Mouse (Mus musculus) intestine, postnatal 0 days (tissue): ENCODE results near the gene Lag3. TPM values are rescaled to one million over a fixed set of nuclear protein-coding genes. Genes with fewer than 3 reads are reported as not detected.

ENCODE experiments used
- ATAC-seq: fragments of 200-750 bp; cut with Nextera tagmentation; 2 replicates; pipeline ENCODE4 v1.8.0; 2017; ENCODE audit warnings: mild to moderate bottlenecking, moderate TSS enrichment, moderate library complexity
- H3K27ac ChIP-seq: fragments of 300-500 bp; sonication (generic); 2 replicates; pipeline ENCODE4 v1.5.1; 2014; ENCODE audit warnings: mild to moderate bottlenecking, low read depth, low read length, moderate library complexity
- H3K27me3 ChIP-seq: fragments of 300-500 bp; sonication (generic); replicated peaks from 2 replicates; pipeline ENCODE4 v1.6.1; 2014; ENCODE audit warnings: low read length, mixed read lengths; ENCODE audit not compliant: control insufficient read depth, insufficient read depth
- H3K36me3 ChIP-seq: fragments of 300-500 bp; sonication (generic); 2 replicates; pipeline ENCODE4 v1.6.1; 2014; ENCODE audit warnings: mild to moderate bottlenecking, moderate library complexity; ENCODE audit not compliant: control insufficient read depth, insufficient read depth
- H3K4me1 ChIP-seq: fragments of 300-500 bp; sonication (generic); replicated peaks from 2 replicates; pipeline ENCODE4 v1.6.1; 2014; ENCODE audit warnings: antibody characterized with exemption, low read length, mixed read lengths; ENCODE audit not compliant: control insufficient read depth, insufficient read depth
- H3K4me2 ChIP-seq: fragments of 300-500 bp; sonication (generic); replicated peaks from 2 replicates; pipeline ENCODE4 v1.6.1; 2014; ENCODE audit warnings: low read depth, mild to moderate bottlenecking, moderate library complexity
- H3K4me3 ChIP-seq: fragments of 300-500 bp; sonication (generic); 2 replicates; pipeline ENCODE4 v1.5.1; 2014; ENCODE audit warnings: low read depth, low read length
- H3K9ac ChIP-seq: fragments of 300-500 bp; sonication (generic); 2 replicates; pipeline ENCODE4 v1.6.1; 2014; ENCODE audit warnings: mild to moderate bottlenecking, low read depth, low read length
- H3K9me3 ChIP-seq: fragments of 300-500 bp; sonication (generic); 2 replicates; pipeline ENCODE4 v1.6.1; 2016; ENCODE audit warnings: mixed run types; ENCODE audit not compliant: control insufficient read depth
- CTCF ChIP-seq: sonication (generic); IDR thresholded peaks from 2 replicates; pipeline ENCODE4 v1.5.1; 2016; ENCODE audit warnings: low read depth, mild to moderate bottlenecking, control low read depth, antibody characterized with exemption, moderate library complexity
- WGBS: fragments of 180-500 bp; shearing (Covaris S2); extraction: QIAGEN DNeasy Blood & Tissue Kit; methylation state at CpG from one replicate; pipeline ENCODE4 v1.1.7; 2014; 5-methylcytosine and 5-hydroxymethylcytosine counted together
- polyA plus RNA-seq: library from polyadenylated mRNA; unstranded; fragments of >200 nt; fragmentation: Nextera tagmentation; extraction: Ambion mirVana; gene quantifications from 2 replicates; pipeline ENCODE4 v1.2.1, GENCODE M21; 2015

The Lag3 gene
- polyA plus RNA-seq, 1 experiment from 2014 or later, result 1.7 TPM

DNA sequence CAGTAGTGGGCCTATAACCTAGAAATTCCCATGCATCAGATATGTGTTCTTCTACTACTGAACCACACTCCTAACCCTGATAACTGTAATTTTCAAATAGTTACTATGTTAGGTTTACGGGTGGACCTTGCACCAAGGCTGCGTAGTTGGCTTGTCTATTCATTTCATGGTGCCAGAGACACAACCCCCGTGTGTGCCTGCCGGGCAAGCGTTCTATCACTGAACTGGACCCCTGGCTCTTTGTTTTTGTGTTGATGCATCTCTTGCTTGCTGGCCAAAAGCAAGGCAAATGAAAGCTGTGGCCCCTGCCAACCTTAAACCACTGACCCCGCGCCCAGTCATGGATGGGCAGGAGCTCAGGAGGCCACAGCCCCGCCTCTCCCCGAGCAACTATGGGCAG, 29.7 kb downstream of the Lag3 start:
- Histone ChIP-seq H3K36me3 (no peaks in the 10 kb centered on the region), H3K4me1 (no peaks in the 10 kb centered on the region), H3K9ac (no peak overlapping the region), H3K4me3 (no peak overlapping the region), H3K27me3 (no peaks in the 10 kb centered on the region), H3K27ac (no peak overlapping the region), H3K4me2 (no peak overlapping the region), H3K9me3 (no peaks in the 10 kb centered on the region)
- no peak for TF ChIP-seq CTCF
- ATAC-seq, result no peak
- WGBS, result 79% methylated on average over 9 of the region's 9 CpGs

DNA sequence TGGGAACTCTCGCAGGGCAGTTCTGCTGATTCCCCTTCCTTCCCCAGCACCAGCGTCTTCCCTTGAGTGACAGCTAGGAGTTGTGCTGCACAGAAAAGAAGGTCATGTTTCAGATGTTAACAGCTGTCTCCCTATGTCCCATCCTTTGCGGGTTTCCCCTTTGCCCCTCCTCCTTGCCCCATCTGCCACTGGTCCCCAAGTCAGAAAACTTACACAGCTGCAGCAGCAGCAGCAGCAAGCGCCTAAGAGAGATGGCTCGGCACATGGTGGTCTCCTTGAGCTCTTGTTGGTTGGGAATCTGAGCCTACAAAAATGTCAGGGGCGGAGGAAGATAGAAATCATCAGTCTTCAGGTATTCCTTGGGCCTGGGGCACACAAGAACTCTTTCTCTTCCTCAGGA, 32.1 kb downstream of the Lag3 start:
- no peak for TF ChIP-seq CTCF
- H3K36me3 ChIP-seq, result no peaks in the 10 kb centered on the region
- H3K9me3 ChIP-seq, result no peaks in the 10 kb centered on the region
- no peak overlapping the region for H3K27ac ChIP-seq
- H3K9ac ChIP-seq, result no peak overlapping the region
- no peak overlapping the region for H3K4me2 ChIP-seq
- H3K27me3 ChIP-seq, result no peaks in the 10 kb centered on the region
- H3K4me1 ChIP-seq, result no peaks in the 10 kb centered on the region
- 54% methylated on average over 6 of the region's 6 CpGs for WGBS
- no peak for ATAC-seq
- H3K4me3 ChIP-seq, result no peak overlapping the region

GRCm38 (mm10) chr6:124874348-124874747, 37.2 kb downstream of the Lag3 start:
- H3K4me3 ChIP-seq, result no peak overlapping the region
- H3K9ac ChIP-seq, result no peak overlapping the region
- no peaks in the 10 kb centered on the region for H3K4me1 ChIP-seq
- no peaks in the 10 kb centered on the region for H3K27me3 ChIP-seq
- no peaks in the 10 kb centered on the region for H3K9me3 ChIP-seq
- no peak for ATAC-seq
- 39% methylated on average over 2 of the region's 3 CpGs for WGBS
- no peaks in the 10 kb centered on the region for H3K36me3 ChIP-seq
- H3K4me2 ChIP-seq, result no peak overlapping the region
- no peak overlapping the region for H3K27ac ChIP-seq
- no peak for TF ChIP-seq CTCF

DNA sequence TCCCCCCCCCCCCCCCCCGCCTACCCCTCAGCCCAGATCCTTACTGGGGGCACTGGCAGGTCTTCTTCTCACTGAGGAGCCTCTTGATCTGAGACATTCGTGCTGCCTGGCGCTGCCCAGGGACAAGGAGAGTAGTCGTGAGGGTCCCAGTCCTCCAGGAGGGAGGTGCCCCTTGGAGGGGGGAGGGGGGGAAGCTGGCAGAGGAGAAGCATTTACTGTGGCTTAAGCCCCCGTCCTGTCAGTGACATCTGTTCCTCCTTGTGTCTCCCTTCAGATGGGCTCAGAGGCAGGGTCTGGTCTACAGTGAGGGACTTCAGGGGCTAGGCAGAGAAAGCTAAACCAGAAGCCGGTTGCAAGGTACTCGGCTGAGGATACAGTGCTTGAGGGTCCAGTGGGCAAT, 44.9 kb downstream of the Lag3 start:
- ATAC-seq, result no peak
- no peak overlapping the region for H3K4me2 ChIP-seq
- TF ChIP-seq CTCF, result no peak
- peaks cover 8% of the 10 kb centered on the region; the same call in 1 of the 2 replicates for H3K27me3 ChIP-seq
- no peaks in the 10 kb centered on the region for H3K9me3 ChIP-seq
- no peak overlapping the region for H3K4me3 ChIP-seq
- no peaks in the 10 kb centered on the region for H3K36me3 ChIP-seq
- H3K9ac ChIP-seq, result no peak overlapping the region
- 72% methylated on average over 6 of the region's 7 CpGs for WGBS
- H3K27ac ChIP-seq, result no peak overlapping the region
- peaks cover 4% of the 10 kb centered on the region; the same call in 1 of the 2 replicates for H3K4me1 ChIP-seq

DNA sequence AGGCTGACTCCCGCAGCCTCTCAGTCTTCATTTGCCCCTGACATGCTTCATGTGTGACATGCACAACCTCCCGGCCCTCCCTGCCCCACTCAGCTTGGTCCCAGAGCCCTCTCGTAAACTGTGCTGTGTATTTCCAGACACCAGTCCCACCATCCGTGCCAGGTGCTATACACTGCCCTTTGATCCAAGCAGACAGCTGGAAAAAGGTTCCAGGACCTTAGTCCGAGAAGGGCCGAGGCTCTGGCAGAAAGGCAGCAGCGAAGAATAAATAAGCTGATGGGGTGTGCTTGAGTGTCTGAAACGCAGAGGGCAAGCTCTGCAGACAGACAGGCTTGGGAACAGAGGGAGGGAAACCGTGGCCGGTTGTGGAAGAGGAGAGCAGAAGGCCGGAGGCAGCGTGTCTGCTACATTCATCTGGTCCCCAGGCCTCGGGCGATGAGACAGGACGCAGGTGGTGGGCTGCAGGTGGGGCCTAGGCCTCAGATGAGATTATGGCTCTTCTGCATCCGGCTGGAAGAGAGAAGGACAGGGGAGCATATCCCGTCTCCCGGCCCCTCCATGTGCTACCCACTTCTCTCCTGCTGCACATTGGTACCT, 45.6 kb downstream of the Lag3 start:
- Histone ChIP-seq H3K9me3 (no peaks in the 10 kb centered on the region), H3K4me2 (no peak overlapping the region), H3K36me3 (no peaks in the 10 kb centered on the region), H3K27ac (no peak overlapping the region), H3K27me3 (peaks cover 12% of the 10 kb centered on the region), H3K4me1 (peaks cover 4% of the 10 kb centered on the region; the same call in 1 of the 2 replicates), H3K4me3 (no peak overlapping the region), H3K9ac (no peak overlapping the region)
- TF ChIP-seq CTCF, result no peak
- ATAC-seq, result no peak
- WGBS, result 61% methylated on average over 17 of the region's 18 CpGs

- peak; percentile 40 for TF ChIP-seq CTCF
- H3K4me3 ChIP-seq, result peak within 1 kb of the TSS; percentile 48
- peak within 1 kb of the TSS; percentile 87 for H3K4me2 ChIP-seq
- no peaks in the 10 kb centered on the region for H3K9me3 ChIP-seq
- H3K9ac ChIP-seq, result peak within 1 kb of the TSS; percentile 40
- 1% methylated on average over 42 of the region's 43 CpGs for WGBS
- peaks cover 4% of the 10 kb centered on the region; the same call in 1 of the 2 replicates for H3K4me1 ChIP-seq
- H3K27me3 ChIP-seq, result peaks cover 27% of the 10 kb centered on the region
- no peaks in the 10 kb centered on the region for H3K36me3 ChIP-seq
- H3K27ac ChIP-seq, result no peak within 1 kb of the TSS
- ATAC-seq, result peak; percentile 63
Measured at GRCm38 (mm10) chr6:124863658-124864298, 47.7 kb downstream of the Lag3 start, which contains the start of gene Gpr162. TSS of gene Gpr162 (minus strand) at chr6:124863983.
